Comparison of ENCODE assay signal across 21 mouse cellular contexts in the genomic region with DNA sequence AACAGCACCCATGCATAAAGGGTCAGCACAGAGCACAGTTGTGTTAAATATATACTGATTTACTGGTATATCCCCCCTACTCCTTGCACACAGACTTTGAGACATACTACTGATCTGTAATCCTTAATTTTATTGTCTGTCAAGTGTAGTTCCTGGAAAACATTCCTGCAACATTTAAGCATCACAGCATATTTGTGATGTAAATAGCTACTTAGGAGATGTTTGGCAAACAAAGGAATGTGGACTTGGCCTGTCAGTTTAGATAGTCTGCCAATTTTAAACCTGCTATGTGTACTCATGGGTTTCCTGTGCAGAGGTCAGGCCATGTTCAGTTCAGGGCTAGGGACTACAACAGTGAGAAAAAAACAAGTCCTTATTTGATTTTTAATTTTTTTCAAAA.
A peak's percentile ranks its signal among the peaks of the same experiment; 100 is the strongest.
DNase-seq lines count a peak whose midpoint lies in the region; ATAC-seq and TF ChIP-seq lines count a peak whose summit lies in the region.
"Had no signal": no experiment of that assay in that cellular context is flagged by ENCODE, and none has a peak within 500 bp of the region (broad histone marks: within the 10 kb centered on the region; RNA-seq: fewer than 3 reads in every experiment).

No protein-coding gene starts in this region.

- no peak overlapping the region for H3K27ac ChIP-seq in kidney, adult 2 months (ENCODE audit: insufficient read depth, low read depth, low read length)
- no peak overlapping the region for H3K27ac ChIP-seq in lung, postnatal 0 days (ENCODE audit: low read length)
- H3K27ac ChIP-seq in small intestine, adult 2 months (ENCODE audit: insufficient read depth, low read depth, low read length), result peak overlapping the region; percentile 58; the same call in 1 of the 2 replicates
- no peak overlapping the region for H3K27ac ChIP-seq in liver, embryonic 12.5 days
- H3K27ac ChIP-seq: forebrain, embryonic 15.5 days; hindbrain, embryonic 10.5 days; liver, embryonic 14.5 days; macrophage; stomach, postnatal 0 days had no signal

- no peak for TF ChIP-seq POLR2A in kidney, adult 2 months (IDR thresholded peaks at IDR 0.05; ENCODE audit: low read depth, low read length)
- no peak for TF ChIP-seq POLR2A in small intestine, adult 2 months (IDR thresholded peaks at IDR 0.05; ENCODE audit: low read depth, low read length)

- no peak; the same call in 1 of the 2 replicates for ATAC-seq in lung, postnatal 0 days
- ATAC-seq in liver, embryonic 12.5 days, result no peak
- ATAC-seq: activated CD4-positive, CD25-positive, alpha-beta regulatory T cell, adult 4 months; forebrain, embryonic 15.5 days had no signal

- TF ChIP-seq EP300 in lung, postnatal 0 days (IDR thresholded peaks at IDR 0.05), result no peak

- no peak for TF ChIP-seq CTCF in kidney, adult 2 months (conservative IDR thresholded peaks at IDR 0.05; ENCODE audit: insufficient read depth, insufficient read length, low read depth, low read length)
- TF ChIP-seq CTCF in lung, postnatal 0 days (IDR thresholded peaks at IDR 0.05), result no peak
- TF ChIP-seq CTCF in small intestine, adult 2 months (IDR thresholded peaks at IDR 0.05; ENCODE audit: extremely low read depth, insufficient read length, insufficient replicate concordance, low read depth, low read length), result no peak

- H3K4me3 ChIP-seq in kidney, adult 2 months (ENCODE audit: insufficient read depth, low read depth, low read length), result no peak overlapping the region
- no peak overlapping the region for H3K4me3 ChIP-seq in lung, postnatal 0 days (ENCODE audit: low read depth, low read length)
- H3K4me3 ChIP-seq in small intestine, adult 2 months (ENCODE audit: low read depth, low read length), result no peak overlapping the region
- no peak overlapping the region for H3K4me3 ChIP-seq in liver, embryonic 12.5 days
- H3K4me3 ChIP-seq: forebrain, embryonic 15.5 days; hindbrain, embryonic 10.5 days had no signal

- H3K9me3 ChIP-seq in lung, postnatal 0 days (ENCODE audit: low read length), result no peaks in the 10 kb centered on the region
- H3K9me3 ChIP-seq in liver, embryonic 12.5 days (replicated peaks), result no peaks in the 10 kb centered on the region
- H3K9me3 ChIP-seq: forebrain, embryonic 15.5 days; hindbrain, embryonic 10.5 days had no signal

- peak; percentile 42 for DNase-seq in kidney, adult 2 months
- DNase-seq in kidney, postnatal 10 days, result no peak
- DNase-seq in lung, postnatal 0 days (ENCODE audit: low spot score), result peak; percentile 30
- DNase-seq in lung, postnatal 4 days, result no peak
- DNase-seq in ZHBTc4 (ENCODE audit: low read depth, low spot score), result peak; percentile 29
- DNase-seq: adrenal gland, postnatal 36 days; cerebellum, adult 18-20 months; cerebellum, postnatal 36 days; gastrocnemius, postnatal 36 days; kidney, adult 18-20 months; left cerebral cortex, postnatal 4 days; retina, postnatal 1 day had no signal

- H3K9ac ChIP-seq in lung, postnatal 0 days (replicated peaks; ENCODE audit: low read depth), result no peak overlapping the region
- no peak overlapping the region for H3K9ac ChIP-seq in liver, embryonic 12.5 days
- H3K9ac ChIP-seq: forebrain, embryonic 15.5 days; liver, embryonic 14.5 days had no signal

- H3K27me3 ChIP-seq in kidney, adult 2 months (replicated peaks; ENCODE audit: control insufficient read depth, insufficient read depth, low read length), result no peaks in the 10 kb centered on the region
- no peaks in the 10 kb centered on the region for H3K27me3 ChIP-seq in lung, postnatal 0 days (replicated peaks; ENCODE audit: insufficient read depth, low read length)
- H3K27me3 ChIP-seq in small intestine, adult 2 months (ENCODE audit: control insufficient read depth, insufficient read depth, low read length), result no peaks in the 10 kb centered on the region
- no peaks in the 10 kb centered on the region for H3K27me3 ChIP-seq in liver, embryonic 12.5 days (replicated peaks)
- H3K27me3 ChIP-seq: forebrain, embryonic 15.5 days had no signal

- H3K4me2 ChIP-seq in lung, postnatal 0 days (replicated peaks; ENCODE audit: low read depth, low read length), result no peak overlapping the region
- H3K4me2 ChIP-seq in liver, embryonic 12.5 days, result no peak overlapping the region
- H3K4me2 ChIP-seq: forebrain, embryonic 15.5 days; midbrain, embryonic 11.5 days had no signal

- no peaks in the 10 kb centered on the region for H3K36me3 ChIP-seq in kidney, adult 2 months (ENCODE audit: control insufficient read depth, insufficient read depth, low read length)
- no peaks in the 10 kb centered on the region for H3K36me3 ChIP-seq in lung, postnatal 0 days (ENCODE audit: insufficient read depth, low read length)
- H3K36me3 ChIP-seq in small intestine, adult 2 months (ENCODE audit: control insufficient read depth, insufficient read depth, low read length), result no peaks in the 10 kb centered on the region
- no peaks in the 10 kb centered on the region for H3K36me3 ChIP-seq in liver, embryonic 12.5 days
- H3K36me3 ChIP-seq: forebrain, embryonic 15.5 days; hindbrain, embryonic 10.5 days had no signal

- no peaks in the 10 kb centered on the region for H3K4me1 ChIP-seq in kidney, adult 2 months (ENCODE audit: control insufficient read depth, insufficient read depth, low read length)
- no peaks in the 10 kb centered on the region; the same call in 1 of the 2 replicates for H3K4me1 ChIP-seq in lung, postnatal 0 days (ENCODE audit: insufficient read depth, low read depth, low read length)
- no peaks in the 10 kb centered on the region for H3K4me1 ChIP-seq in small intestine, adult 2 months (ENCODE audit: control insufficient read depth, insufficient read depth, insufficient read length, low read length)
- H3K4me1 ChIP-seq in liver, embryonic 12.5 days, result no peaks in the 10 kb centered on the region
- H3K4me1 ChIP-seq: forebrain, embryonic 15.5 days had no signal

Comparison
In these comparisons a context has a peak if more than half of its experiments do, and no peak if none do; other contexts are left out.
1. DNase-seq: peak in kidney, adult 2 months (single experiment), lung, postnatal 0 days (single experiment) and ZHBTc4 (single experiment); none in kidney, postnatal 10 days (single experiment) and lung, postnatal 4 days (0 of 2).